Mouse (Mus musculus): ENCODE results near the gene Fto. TPM values are rescaled to one million over a fixed set of nuclear protein-coding genes. Genes with fewer than 3 reads are reported as not detected.

Fto gene
- polyA plus RNA-seq, 1 experiment: 119 TPM

- H3K4me1 ChIP-seq (ENCODE audit: control insufficient read depth, insufficient read depth, low read length): no peaks in the 10 kb centered on the region
- TF ChIP-seq POLR2A (IDR thresholded peaks at IDR 0.05; ENCODE audit: extremely low read depth, insufficient read depth, low read length): no peak
- no peak for TF ChIP-seq CTCF (IDR thresholded peaks at IDR 0.05; ENCODE audit: extremely low read depth, insufficient read depth, low read length)
- no peak overlapping the region for H3K27ac ChIP-seq (ENCODE audit: insufficient read depth, low read length)
- no peak overlapping the region for H3K4me3 ChIP-seq (ENCODE audit: insufficient read depth, low read length)
These were observed 378.9 kb downstream of the Fto start for GRCm38 (mm10) chr8:91692056-91692721.

DNA sequence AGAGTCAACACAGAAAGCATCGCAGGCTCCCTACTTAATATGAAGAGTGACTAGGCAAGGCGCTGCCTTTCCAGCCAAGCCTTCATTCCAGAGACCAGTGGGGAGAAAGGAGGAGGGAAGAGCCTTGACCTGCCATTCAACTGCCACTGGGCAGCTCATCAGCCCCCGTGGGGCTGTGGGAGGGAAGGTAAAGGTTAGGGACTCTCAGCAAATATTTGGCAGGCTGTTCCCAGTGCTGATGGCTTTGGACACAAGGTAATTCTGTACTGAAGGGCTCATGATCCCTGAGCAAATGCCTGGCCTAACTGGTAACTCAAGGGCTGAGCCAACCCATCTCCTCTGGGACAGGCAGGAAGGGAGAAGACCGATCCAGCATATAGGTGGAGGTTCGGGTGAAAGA lies 393.2 kb downstream of the Fto start:
- Histone ChIP-seq H3K4me3 (ENCODE audit: insufficient read depth, low read length) (no peak overlapping the region), H3K4me1 (ENCODE audit: control insufficient read depth, insufficient read depth, low read length) (no peaks in the 10 kb centered on the region), H3K27ac (ENCODE audit: insufficient read depth, low read length) (no peak overlapping the region)
- no peak for TF ChIP-seq POLR2A (IDR thresholded peaks at IDR 0.05; ENCODE audit: extremely low read depth, insufficient read depth, low read length)
- no peak for TF ChIP-seq CTCF (IDR thresholded peaks at IDR 0.05; ENCODE audit: extremely low read depth, insufficient read depth, low read length)

GRCm38 (mm10) chr8:91708661-91709060 lies 395.3 kb downstream of the Fto start:
- TF ChIP-seq POLR2A (IDR thresholded peaks at IDR 0.05; ENCODE audit: extremely low read depth, insufficient read depth, low read length): no peak
- TF ChIP-seq CTCF (IDR thresholded peaks at IDR 0.05; ENCODE audit: extremely low read depth, insufficient read depth, low read length): no peak
- Histone ChIP-seq H3K4me1 (ENCODE audit: control insufficient read depth, insufficient read depth, low read length) (0 out of 2 replicates have a peak, but pooled peaks cover 1% of the 10 kb centered on the region), H3K27ac (ENCODE audit: insufficient read depth, low read length) (no peak overlapping the region), H3K4me3 (ENCODE audit: insufficient read depth, low read length) (no peak overlapping the region)

GRCm38 (mm10) chr8:91709768-91710167 lies 396.4 kb downstream of the Fto start:
- Histone ChIP-seq H3K4me1 (ENCODE audit: control insufficient read depth, insufficient read depth, low read length) (0 out of 2 replicates have a peak, but pooled peaks cover 1% of the 10 kb centered on the region), H3K27ac (ENCODE audit: insufficient read depth, low read length) (no peak overlapping the region), H3K4me3 (ENCODE audit: insufficient read depth, low read length) (no peak overlapping the region)
- TF ChIP-seq POLR2A (IDR thresholded peaks at IDR 0.05; ENCODE audit: extremely low read depth, insufficient read depth, low read length) (no peak), CTCF (IDR thresholded peaks at IDR 0.05; ENCODE audit: extremely low read depth, insufficient read depth, low read length) (no peak)

GRCm38 (mm10) chr8:91711202-91711601 lies 397.9 kb downstream of the Fto start:
- Histone ChIP-seq H3K4me1 (ENCODE audit: control insufficient read depth, insufficient read depth, low read length) (0 out of 2 replicates have a peak, but pooled peaks cover 1% of the 10 kb centered on the region), H3K27ac (ENCODE audit: insufficient read depth, low read length) (no peak overlapping the region)
- TF ChIP-seq CTCF (IDR thresholded peaks at IDR 0.05; ENCODE audit: extremely low read depth, insufficient read depth, low read length) (no peak), POLR2A (IDR thresholded peaks at IDR 0.05; ENCODE audit: extremely low read depth, insufficient read depth, low read length) (no peak)

DNA sequence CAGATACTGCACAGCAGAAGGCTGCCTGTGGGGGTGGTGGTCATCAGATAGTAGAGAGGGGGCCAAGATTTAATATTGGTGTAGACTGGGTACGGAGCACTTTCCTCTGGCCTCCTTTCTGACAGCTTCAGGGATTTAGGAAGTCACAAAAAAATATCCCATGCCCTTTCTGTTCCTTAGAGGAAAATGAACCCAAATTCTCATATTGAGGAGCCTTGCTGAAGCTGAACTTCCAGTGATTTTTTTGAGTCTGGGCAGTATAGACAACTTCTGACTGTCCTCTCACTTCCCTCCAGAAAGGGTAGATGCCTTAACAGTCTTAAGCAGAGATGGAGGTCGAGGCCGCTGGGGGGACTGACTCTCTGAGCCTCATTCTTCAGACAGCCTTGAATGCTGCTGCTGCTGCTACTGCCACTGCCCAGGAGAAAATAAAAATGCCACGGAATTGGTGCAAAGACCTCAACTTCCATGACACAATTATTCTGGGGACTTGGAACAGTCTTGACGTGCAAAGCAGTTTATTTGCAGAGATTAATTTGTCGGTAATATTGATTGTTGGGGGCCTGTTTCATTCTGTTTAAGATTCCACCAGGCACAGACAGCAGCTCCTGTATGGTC lies 398.8 kb downstream of the Fto start:
- Histone ChIP-seq H3K4me3 (ENCODE audit: insufficient read depth, low read length) (no peak overlapping the region), H3K27ac (ENCODE audit: insufficient read depth, low read length) (no peak overlapping the region), H3K4me1 (ENCODE audit: control insufficient read depth, insufficient read depth, low read length) (0 out of 2 replicates have a peak, but pooled peaks cover 1% of the 10 kb centered on the region)
- TF ChIP-seq POLR2A (IDR thresholded peaks at IDR 0.05; ENCODE audit: extremely low read depth, insufficient read depth, low read length) (no peak), CTCF (IDR thresholded peaks at IDR 0.05; ENCODE audit: extremely low read depth, insufficient read depth, low read length) (no peak)

More at GRCm38 (mm10) chr8:91711202-91711601, 397.9 kb downstream of the Fto start:
- no peak overlapping the region for H3K4me3 ChIP-seq (ENCODE audit: insufficient read depth, low read length)

DNA sequence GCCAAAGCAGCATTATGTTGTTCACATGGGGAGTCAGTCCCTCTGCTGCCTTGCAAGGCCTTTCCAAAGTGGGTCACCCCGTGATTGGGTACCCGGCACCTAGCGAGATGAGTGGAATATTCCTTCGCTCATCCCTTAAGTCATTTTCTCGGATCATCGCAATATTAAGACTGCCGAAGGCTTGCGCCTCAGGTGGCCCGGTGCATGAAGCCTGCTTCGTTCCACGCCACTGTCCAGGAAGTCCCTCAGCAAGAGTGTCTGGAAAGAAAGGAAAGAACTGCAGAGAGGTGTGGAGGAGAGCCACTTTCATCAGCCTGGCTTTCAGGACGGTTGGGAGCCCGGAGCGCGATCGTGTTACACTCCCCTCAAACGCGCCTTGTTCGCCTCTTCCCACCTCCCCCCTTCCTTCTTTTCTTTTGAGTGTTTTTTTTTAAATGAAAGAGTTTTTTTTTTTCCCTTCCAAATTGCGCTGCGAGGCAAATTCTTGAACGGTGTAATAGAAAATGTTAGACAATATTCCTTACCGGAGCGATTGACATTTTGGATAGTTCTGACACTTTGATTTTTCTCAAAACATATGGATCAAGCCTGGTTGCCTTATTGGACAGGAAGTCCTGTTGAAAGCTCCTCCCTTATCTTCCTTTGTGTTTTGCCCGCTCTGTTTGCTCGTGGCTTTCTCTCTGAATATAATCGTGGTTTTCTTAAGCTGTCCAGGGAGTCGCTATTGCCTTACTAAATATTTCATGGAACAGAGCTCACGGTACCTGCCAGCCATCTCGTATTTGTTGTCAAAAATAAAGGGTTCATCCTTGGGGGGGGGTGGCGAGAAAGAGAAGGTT lies 399.6 kb downstream of the Fto start:
- no peak for TF ChIP-seq CTCF (IDR thresholded peaks at IDR 0.05; ENCODE audit: extremely low read depth, insufficient read depth, low read length)
- TF ChIP-seq POLR2A (IDR thresholded peaks at IDR 0.05; ENCODE audit: extremely low read depth, insufficient read depth, low read length): no peak
- H3K4me3 ChIP-seq (ENCODE audit: insufficient read depth, low read length): no peak overlapping the region
- H3K27ac ChIP-seq (ENCODE audit: insufficient read depth, low read length): no peak overlapping the region
- 0 out of 2 replicates have a peak, but pooled peaks cover 1% of the 10 kb centered on the region for H3K4me1 ChIP-seq (ENCODE audit: control insufficient read depth, insufficient read depth, low read length)

DNA sequence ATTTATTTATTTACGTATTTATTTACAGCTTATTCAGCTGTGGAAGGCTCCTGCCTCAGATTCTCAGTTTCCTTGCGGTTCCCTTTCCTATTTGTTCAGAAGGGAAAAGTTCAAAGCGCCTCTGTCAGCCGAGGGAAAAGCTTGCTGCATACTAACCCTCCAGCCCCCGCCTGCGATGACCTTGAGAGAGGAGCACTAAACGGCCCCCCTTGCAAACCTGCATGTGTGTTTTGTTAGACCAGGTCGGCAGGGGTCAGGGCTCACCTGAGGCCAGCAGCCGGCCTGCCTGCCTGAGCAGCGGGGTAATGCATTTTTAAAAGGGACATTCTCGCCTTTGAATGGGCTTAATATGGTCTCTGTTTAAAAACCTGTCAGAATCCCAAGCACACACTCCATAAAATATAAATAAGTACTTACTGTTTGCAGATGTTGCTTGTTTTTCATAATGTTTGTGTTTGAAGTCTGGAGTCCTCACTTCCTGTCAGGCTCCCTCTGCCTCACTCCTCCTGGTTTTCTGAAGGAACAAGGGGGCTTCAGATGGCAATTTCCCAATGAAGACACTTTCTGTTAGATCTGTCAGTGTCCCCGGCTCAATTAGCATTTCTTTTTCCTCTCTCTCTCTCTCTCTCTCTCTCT lies 400.5 kb downstream of the Fto start:
- no peak overlapping the region for H3K4me3 ChIP-seq (ENCODE audit: insufficient read depth, low read length)
- H3K4me1 ChIP-seq (ENCODE audit: control insufficient read depth, insufficient read depth, low read length): 0 out of 2 replicates have a peak, but pooled peaks cover 1% of the 10 kb centered on the region
- TF ChIP-seq CTCF (IDR thresholded peaks at IDR 0.05; ENCODE audit: extremely low read depth, insufficient read depth, low read length) (no peak), POLR2A (IDR thresholded peaks at IDR 0.05; ENCODE audit: extremely low read depth, insufficient read depth, low read length) (no peak)
- no peak overlapping the region for H3K27ac ChIP-seq (ENCODE audit: insufficient read depth, low read length)

GRCm38 (mm10) chr8:91714733-91715132 lies 401.4 kb downstream of the Fto start:
- Histone ChIP-seq H3K27ac (ENCODE audit: insufficient read depth, low read length) (no peak overlapping the region), H3K4me3 (ENCODE audit: insufficient read depth, low read length) (no peak overlapping the region), H3K4me1 (ENCODE audit: control insufficient read depth, insufficient read depth, low read length) (0 out of 2 replicates have a peak, but pooled peaks cover 1% of the 10 kb centered on the region)
- no peak for TF ChIP-seq POLR2A (IDR thresholded peaks at IDR 0.05; ENCODE audit: extremely low read depth, insufficient read depth, low read length)
- TF ChIP-seq CTCF (IDR thresholded peaks at IDR 0.05; ENCODE audit: extremely low read depth, insufficient read depth, low read length): no peak
